Mouse (Mus musculus): ENCODE measurements around the gene Ap1s1.

The Ap1s1 gene

DNA sequence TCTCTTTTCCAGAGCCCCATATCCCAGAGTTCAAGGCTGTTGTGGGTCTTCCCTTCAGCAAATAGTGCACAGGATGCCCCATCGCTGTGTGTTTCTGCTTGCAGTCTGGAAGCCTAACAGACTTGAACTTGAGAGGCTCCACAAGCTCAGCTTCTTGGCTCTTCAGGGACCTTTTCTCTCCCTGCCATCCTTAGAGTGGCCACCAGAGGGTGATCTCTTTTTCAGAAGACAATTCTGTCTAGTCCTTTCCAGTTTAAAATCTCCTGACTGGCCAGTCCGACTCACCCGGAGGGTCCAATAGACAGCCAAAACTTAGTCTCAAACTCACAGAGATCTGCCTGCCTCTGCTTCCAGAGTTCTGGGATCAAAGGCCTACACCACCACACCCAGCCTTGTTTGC is 35.9 kb downstream of the Ap1s1 start:
- TF ChIP-seq GATA4 (IDR thresholded peaks at IDR 0.05; ENCODE audit: insufficient replicate concordance, low read length): no peak

GRCm38 (mm10) chr5:137007276-137007675 is 38.7 kb downstream of the Ap1s1 start:
- TF ChIP-seq GATA4 (IDR thresholded peaks at IDR 0.05; ENCODE audit: insufficient replicate concordance, low read length): no peak

DNA sequence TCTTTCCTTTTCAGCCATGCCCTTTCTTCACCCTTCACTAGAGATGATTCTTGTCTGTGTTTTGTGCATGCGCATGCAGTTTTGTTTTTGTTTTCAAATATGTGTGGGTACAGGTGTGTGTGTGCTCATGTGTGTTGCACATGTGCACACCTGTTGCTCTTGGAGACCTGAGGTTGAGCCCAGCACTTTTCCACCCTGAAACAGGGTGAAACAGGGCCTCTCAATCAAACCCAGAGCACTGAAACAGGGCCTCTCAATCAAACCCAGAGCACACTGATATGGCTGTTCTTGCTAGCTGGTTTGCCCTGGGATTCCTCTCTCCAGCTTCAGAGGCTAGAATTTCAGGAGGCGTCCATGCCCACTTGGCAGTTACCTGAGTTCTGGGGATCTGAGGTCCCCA is 45.3 kb downstream of the Ap1s1 start:
- no peak for TF ChIP-seq GATA4 (IDR thresholded peaks at IDR 0.05; ENCODE audit: insufficient replicate concordance, low read length)

DNA sequence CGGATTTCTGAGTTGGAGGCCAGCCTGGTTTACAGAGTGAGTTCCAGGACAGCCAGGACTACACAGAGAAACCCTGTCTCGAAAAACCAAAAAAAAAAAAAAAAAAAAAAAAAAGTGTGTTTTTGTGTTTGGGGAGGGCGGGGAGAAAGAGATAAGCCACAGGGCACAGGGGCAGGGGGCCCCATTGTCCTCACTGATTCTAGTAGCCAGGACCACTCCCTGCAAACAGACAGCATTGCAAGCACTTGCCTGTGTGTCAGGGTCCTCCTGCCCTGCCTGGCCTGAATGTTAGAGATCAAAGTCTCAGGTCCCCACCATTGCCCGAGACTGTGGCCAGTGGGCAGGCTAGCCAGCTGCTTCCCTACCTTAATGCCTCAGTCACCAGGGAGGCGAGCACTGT is 46.5 kb downstream of the Ap1s1 start:
- no peak for TF ChIP-seq GATA4 (IDR thresholded peaks at IDR 0.05; ENCODE audit: insufficient replicate concordance, low read length)

DNA sequence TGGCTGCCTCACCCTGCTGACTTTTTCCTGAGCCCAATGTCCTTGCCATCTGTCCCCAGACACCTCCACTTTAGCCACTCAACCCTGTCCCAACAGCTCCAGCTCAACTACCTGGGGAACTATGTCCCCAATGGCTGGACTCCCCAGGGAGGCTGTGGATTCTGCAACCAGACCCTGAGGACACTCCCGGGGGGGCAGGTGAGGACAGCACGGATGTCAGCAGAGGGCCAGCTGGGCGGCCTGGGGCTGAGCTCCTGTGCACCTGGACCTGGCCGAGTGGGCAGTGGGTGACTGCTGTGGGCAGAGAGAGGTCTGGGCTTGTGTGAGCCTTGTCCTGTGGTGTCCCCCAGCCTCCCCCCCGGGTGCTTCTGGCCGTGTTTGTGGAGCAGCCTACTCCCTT is 56.1 kb downstream of the Ap1s1 start:
- TF ChIP-seq GATA4 (IDR thresholded peaks at IDR 0.05; ENCODE audit: insufficient replicate concordance, low read length): no peak

DNA sequence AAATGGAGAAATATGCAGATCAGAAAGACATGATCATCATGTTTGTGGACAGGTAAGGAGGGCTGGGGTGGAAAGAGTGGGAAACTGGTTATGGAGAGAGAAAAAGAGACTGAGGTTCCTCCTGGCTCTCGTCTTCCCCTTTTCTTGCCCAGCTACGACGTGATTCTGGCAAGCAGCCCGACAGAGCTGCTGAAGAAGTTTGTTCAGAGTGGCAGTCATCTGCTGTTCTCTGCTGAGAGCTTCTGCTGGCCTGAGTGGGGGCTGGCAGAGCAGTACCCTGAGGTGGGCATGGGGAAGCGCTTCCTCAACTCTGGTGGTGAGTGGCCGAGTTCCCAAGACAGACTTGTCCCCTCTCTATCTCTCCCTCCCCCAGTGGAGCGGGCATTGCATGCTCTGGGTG is 57.5 kb downstream of the Ap1s1 start:
- TF ChIP-seq GATA4 (IDR thresholded peaks at IDR 0.05; ENCODE audit: insufficient replicate concordance, low read length): no peak

DNA sequence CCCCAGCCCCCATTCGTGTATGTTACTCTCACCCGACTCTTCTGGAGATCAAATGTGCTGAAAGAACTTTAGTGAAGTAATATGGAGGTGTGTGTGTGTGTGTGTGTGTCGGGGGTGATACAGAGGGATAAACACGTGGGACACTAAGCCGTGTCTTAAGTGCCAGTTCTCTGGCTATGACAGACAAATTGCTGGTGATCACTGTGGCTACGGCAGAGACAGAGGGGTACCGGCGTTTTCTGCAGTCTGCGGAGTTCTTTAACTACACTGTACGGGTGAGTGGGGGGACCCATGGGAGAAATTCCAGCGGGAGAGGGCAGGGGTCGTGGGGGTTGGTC is 58.0 kb downstream of the Ap1s1 start, which contains the start of gene Znhit1:
TSS of gene Znhit1 (minus strand) at position 88 of the 338 bp plus-strand sequence.
- TF ChIP-seq GATA4 (IDR thresholded peaks at IDR 0.05; ENCODE audit: insufficient replicate concordance, low read length): no peak

DNA sequence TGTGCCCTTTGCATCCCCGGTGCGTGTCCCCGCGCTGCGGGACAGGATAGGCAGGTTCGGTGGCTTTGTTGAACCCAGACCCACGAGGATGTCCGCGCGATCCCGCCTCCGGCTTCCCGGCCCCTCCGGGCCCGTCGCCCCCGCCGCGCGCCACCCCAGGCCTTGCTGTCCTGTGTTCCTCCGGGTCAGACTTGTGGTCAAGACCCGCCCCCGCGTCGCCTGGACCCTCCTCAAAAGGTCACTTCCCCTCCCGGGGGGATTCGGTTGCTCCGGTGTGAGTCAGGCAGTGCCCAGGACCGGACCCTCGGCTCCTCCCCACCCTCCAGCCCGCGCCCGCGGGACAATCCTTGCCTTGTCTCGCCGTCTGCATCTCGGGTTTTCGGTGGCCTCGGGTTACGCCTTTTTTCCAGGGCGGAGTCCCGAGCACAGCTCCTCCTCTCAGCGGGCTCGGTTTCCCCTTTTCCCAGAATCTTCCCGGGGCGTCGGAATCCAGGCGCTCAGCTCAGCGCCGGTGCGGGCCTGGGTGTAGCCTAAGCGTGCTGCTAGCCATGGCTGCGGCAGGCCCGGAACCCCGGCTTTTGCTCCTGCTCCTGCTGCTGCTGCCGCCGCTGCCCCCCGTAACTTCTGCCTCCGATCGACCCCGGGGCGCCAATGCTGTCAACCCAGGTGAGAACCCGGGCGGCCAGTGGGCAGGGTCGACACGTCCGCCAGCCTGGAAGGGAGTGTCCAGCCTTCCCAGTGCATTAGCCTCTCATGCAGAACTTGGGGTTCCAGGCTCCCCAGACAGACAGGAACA is 58.6 kb downstream of the Ap1s1 start:
- no peak; the same call in 1 of the 2 replicates for TF ChIP-seq GATA4 (IDR thresholded peaks at IDR 0.05; ENCODE audit: insufficient replicate concordance, low read length)

DNA sequence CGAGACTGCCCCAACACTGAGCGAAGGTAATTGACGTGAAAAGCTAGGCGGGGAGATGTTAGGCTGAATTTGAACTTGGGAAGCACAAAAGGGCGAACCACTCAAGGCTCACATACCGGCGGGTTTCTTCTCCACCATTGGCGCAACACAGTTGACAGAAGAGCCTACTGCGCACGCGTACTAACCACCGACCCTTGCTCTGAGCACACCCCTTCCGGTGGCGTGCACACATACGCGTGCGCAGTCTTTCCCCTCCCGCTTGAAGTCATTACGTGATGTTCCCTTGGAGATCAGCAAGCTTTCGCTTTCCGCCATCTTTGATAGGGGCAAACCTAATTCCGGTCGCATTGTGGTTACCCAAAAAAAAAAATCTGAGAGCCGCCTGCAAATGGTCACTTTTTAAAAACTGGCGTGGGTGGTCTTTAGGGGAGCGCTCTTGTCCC is 59.2 kb downstream of the Ap1s1 start, which contains the start of gene Plod3:
TSS of gene Plod3 (plus strand) at position 325 of the 443 bp plus-strand sequence.
- TF ChIP-seq GATA4 (IDR thresholded peaks at IDR 0.05; ENCODE audit: insufficient replicate concordance, low read length): no peak
